Mouse (Mus musculus): ENCODE data around the gene Rhox2h.
"Not testable (repeated sequence)": the region's sequence is repeated elsewhere in the genome, so short reads cannot be mapped to it uniquely, and the experiment has no call there.

The Rhox2h gene

DNA sequence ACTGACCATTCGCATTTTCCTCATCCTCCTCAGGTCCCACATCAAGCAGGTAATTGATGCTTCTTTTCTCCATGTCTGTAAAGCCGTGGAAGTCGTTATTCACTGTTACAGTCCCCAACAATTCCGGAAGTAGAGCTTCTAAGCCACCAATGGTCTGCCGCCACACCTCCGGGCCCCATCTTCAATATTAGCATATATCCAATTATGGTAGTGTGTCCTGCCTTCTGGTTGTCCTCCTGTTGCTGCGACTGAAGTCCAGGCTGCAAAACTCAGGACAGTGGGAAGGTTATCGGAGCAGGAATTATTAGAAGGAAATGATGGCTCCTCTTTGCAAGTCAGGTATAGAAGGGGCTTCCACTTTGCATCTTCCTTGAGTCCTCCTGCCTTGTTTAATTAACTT lies at the start of gene Rhox2h:
TSS of gene Rhox2h (minus strand) at position 101 of the 400 bp plus-strand sequence.
- DNase-seq (ENCODE audit: low read depth, low spot score): not testable (repeated sequence)

DNA sequence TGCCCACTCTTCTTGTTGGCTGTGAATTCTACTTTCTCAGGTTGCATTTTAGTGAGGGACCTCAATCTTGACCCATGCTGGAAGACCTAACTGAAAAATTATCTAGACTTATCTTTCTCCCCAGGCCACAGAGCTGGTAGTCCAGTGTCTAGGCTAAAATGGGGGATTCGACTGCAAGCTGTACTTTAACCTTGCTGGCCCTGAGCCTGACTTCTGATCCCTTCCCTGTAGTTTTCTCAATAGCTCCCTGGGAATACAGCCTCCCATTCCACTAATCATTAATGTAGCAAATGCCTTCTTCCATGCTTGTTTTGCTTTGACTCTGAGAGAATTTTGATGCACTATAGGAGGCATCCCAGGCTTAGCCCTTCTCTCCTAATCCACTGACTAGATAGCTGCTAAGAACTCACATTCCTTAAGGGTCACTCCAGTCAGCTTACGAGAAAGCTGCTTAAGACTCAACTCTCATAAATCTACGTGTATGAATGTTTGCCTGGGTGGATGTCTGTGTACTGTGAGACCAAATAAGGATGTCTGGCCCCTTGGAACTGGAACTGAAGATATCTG lies 28.8 kb upstream of the Rhox2h start:
- DNase-seq (ENCODE audit: low read depth, low spot score): no peak

DNA sequence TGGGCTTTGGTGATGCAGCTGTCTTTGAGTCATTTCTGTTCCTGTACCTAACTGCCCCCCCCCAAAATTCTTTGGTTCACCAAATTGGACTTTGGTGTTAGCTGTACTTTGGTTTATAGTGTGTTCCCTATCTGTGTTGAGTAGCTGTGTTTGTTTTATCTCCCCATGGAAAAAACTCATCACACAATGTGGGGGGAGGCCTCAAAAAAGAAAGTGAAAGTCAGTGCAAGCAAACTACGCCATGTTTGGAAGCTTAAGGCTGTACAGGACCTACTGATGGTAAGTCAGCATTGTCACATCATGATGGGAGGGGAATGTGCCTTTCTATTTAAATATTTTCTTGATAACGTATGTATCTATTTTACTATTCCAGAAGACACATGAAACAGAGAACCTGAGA lies 19.2 kb upstream of the Rhox2h start:
- DNase-seq (ENCODE audit: low read depth, low spot score): no peak

DNA sequence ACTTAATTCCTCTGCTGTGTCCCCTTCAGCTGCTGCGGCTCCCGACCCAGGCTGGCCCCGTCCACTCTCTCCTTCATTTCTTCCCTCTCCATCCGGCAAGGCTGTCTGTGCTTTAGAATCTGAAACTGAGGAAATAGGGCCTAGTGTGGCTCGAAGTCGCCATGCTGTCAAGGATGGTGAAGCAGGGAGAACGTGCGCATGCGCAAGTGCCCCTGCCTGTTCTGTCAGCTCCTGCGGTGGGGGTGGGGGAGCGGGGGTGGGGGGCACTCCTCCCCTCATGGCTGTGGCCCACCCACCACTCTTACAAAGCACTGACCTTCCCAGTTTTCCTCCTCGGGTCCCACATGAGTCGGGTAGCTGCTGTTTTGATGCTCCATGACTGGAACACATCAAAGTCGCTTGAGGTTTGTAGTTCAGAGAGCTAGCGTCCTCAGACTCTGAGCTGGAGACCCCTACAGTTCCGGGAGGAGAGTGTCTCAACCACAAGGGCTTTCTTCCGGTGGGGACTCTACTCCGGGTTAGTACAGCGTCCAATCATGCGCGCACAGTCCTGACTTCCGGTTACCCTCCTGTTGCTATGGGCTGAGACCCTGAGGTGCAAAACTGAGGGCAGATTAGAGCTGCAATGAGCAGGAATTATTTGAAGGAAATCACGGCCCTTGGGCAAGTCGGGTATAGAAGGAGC lies 10.1 kb upstream of the Rhox2h start:
- DNase-seq (ENCODE audit: low read depth, low spot score): no peak

DNA sequence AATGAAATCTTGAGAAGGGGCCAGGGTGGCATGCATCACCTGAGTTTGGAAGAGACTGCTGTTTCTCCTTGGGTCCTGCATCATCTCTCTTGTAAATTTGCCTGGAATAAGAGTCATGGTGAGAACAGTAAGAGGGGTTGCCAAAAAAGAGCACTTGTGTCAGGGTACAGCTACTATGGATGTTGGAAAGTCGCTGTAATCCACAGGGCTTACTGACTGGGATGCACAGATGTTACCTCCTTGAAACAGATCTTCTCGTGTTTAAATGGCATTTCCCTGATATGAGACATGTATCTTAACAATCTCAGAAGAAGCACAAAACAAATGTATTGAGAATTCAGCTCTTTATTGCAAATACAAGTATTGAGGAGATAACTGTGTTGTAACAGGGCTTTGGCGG lies 4.4 kb downstream of the Rhox2h start, which contains the start of gene Rhox3h:
TSS of gene Rhox3h (minus strand) at position 101 of the 400 bp plus-strand sequence.
- DNase-seq (ENCODE audit: low read depth, low spot score): not testable (repeated sequence)

DNA sequence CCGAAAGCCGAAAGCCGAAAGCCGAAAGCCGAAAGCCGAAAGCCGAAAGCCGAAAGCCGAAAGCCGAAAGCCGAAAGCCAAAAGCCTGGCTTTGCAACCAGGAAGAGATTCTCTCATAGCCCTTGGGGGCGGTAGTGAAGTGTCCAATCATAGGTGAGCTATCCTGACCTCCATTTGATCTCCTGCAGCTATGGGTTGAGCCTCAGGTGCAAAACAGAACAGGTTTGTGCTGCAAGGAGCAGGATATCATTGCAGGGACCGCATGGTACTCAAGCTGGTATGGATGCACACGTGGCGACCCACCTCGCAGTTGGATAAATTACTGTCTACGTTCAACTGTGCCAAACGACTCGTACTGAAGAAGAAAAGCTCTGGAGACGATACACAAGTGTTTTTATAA lies 21.9 kb downstream of the Rhox2h start, which contains the start of gene Rhox4g:
TSS of gene Rhox4g (minus strand) at position 101 of the 400 bp plus-strand sequence.
- DNase-seq (ENCODE audit: low read depth, low spot score): not testable (repeated sequence)

DNA sequence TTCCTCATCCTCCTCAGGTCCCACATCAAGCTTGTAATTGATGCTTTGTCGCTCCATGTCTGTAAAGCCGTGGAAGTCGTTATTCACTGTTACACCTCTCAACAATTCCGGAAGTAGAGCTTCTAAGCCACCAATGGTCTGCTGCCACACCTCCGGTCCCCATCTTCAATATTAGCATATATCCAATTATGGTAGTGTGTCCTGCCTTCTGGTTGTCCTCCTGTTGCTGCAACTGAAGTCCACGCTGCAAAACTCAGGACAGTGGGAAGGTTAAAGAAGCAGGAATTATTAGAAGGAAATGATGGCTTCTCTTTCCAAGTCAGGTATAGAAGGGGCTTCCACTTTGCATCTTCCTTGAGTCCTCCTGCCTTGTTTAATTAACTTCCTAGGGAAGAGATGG lies 29.7 kb downstream of the Rhox2h start, which contains the start of gene Rhox2g:
TSS of gene Rhox2g (minus strand) at position 101 of the 400 bp plus-strand sequence.
- not testable (repeated sequence) for DNase-seq (ENCODE audit: low read depth, low spot score)

DNA sequence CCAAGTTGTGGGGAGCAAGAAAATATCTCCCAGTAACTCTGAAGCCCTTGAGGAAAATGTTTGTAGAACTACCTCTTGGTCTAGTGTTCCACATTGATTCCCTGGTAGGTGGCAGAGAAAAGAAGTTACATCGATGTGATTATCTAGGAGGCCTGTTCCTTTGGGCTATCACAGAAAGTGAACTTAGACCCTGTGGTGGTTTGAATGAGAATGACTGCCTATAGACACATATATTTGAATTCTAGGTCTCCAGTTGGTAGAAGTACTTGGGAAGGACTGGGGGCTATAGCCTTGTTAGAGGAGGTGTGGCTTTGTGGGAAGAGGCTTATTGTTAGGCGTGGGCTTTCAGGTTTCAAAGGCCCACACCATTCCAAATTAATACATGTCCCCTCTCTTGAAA lies 44.6 kb downstream of the Rhox2h start, which contains the start of gene Rhox3g:
TSS of gene Rhox3g (minus strand) at position 101 of the 400 bp plus-strand sequence.
- DNase-seq (ENCODE audit: low read depth, low spot score): not testable (repeated sequence)
